Comparison of ENCODE assay signal across 8 mouse cellular contexts in genomic region chr11:74649647-74650551, GRCm38 (mm10). TPM values are rescaled to one million over a fixed set of nuclear protein-coding genes. Genes with fewer than 3 reads are reported as not detected.
DNase-seq lines count a peak whose midpoint lies in the region; ATAC-seq and TF ChIP-seq lines count a peak whose summit lies in the region.

No protein-coding gene starts in this region.

- ATAC-seq in common myeloid progenitor, adult 5-6 weeks (replicated peaks; ENCODE audit: low read depth, poor library complexity, severe bottlenecking) = peak; percentile 27
- ATAC-seq in midbrain, embryonic 11.5 days (ENCODE audit: low FRiP score) = peak; percentile 77

- 1% methylated on average over 53 of the region's 53 CpGs for WGBS in limb, embryonic 10.5 days
- 2% methylated on average over 49 of the region's 53 CpGs for WGBS in midbrain, embryonic 11.5 days

- peak overlapping the region; percentile 87 for H3K9ac ChIP-seq in MEL (ENCODE audit: control insufficient read depth, low read depth, low read length, poor library complexity, severe bottlenecking)
- peak overlapping the region; percentile 86 for H3K9ac ChIP-seq in midbrain, embryonic 11.5 days (ENCODE audit: low read length)

- no peaks in the 10 kb centered on the region for H3K27me3 ChIP-seq in MEL (ENCODE audit: control insufficient read depth in 1 of 2, insufficient read depth in 2 of 2, low read length in 2 of 2)
- H3K27me3 ChIP-seq in limb, embryonic 10.5 days (ENCODE audit: low read depth, poor library complexity, severe bottlenecking) = no peaks in the 10 kb centered on the region
- no peaks in the 10 kb centered on the region for H3K27me3 ChIP-seq in midbrain, embryonic 11.5 days (ENCODE audit: control insufficient read depth, insufficient read depth, low read length)

- H3K4me1 ChIP-seq in MEL (ENCODE audit: control insufficient read depth in 1 of 2, insufficient read depth in 2 of 2, low read length in 2 of 2) = peaks cover 8 to 41% of the 10 kb centered on the region in 2 experiments; a peak in 3 of 4 replicates
- H3K4me1 ChIP-seq in limb, embryonic 10.5 days = peaks cover 52% of the 10 kb centered on the region
- H3K4me1 ChIP-seq in midbrain, embryonic 11.5 days (ENCODE audit: control insufficient read depth, insufficient read depth, low read length) = peaks cover 26% of the 10 kb centered on the region

- intact Hi-C loops in left cerebral cortex, adult 2 months (cut with DNase I) = loop anchor here (1.0 to 2.0 kb wide), 2 partner anchors 12 to 73 kb away; no protein-coding TSS in a partner anchor

- H3K4me2 ChIP-seq in midbrain, embryonic 11.5 days = peak overlapping the region; percentile 98

- peak overlapping the region; percentile 90 for H3K27ac ChIP-seq in left cerebral cortex, adult 2 months
- H3K27ac ChIP-seq in MEL (ENCODE audit: control insufficient read depth, low read depth, low read length) = peak overlapping the region; percentile 66
- peak overlapping the region; percentile 88 for H3K27ac ChIP-seq in limb, embryonic 10.5 days
- peak overlapping the region; percentile 6; the same call in 1 of the 2 replicates for H3K27ac ChIP-seq in midbrain, embryonic 11.5 days (ENCODE audit: low read depth, low read length)

- peaks cover 1 to 36% of the 10 kb centered on the region in 2 experiments; a peak in 3 of 4 replicates for H3K36me3 ChIP-seq in MEL (ENCODE audit: control insufficient read depth in 1 of 2, insufficient read depth in 2 of 2, low read length in 2 of 2)
- H3K36me3 ChIP-seq in limb, embryonic 10.5 days = peaks cover 8% of the 10 kb centered on the region
- H3K36me3 ChIP-seq in midbrain, embryonic 11.5 days (ENCODE audit: control insufficient read depth, insufficient read depth, low read length) = no peaks in the 10 kb centered on the region

- TF ChIP-seq RAD21 in MEL (IDR thresholded peaks at IDR 0.05; ENCODE audit: low read depth, low read length) = no peak

- no peak for TF ChIP-seq EP300 in MEL (IDR thresholded peaks at IDR 0.05; ENCODE audit: low read depth in 1 of 2, low read length in 2 of 2)

- no peak for TF ChIP-seq CTCF in left cerebral cortex, adult 2 months (IDR thresholded peaks at IDR 0.05)
- TF ChIP-seq CTCF in MEL (IDR thresholded peaks at IDR 0.05 in 2 of 3, conservative IDR thresholded peaks at IDR 0.05 in 1 of 3; ENCODE audit: control insufficient read depth in 1 of 3, insufficient read depth in 1 of 3, low read depth in 2 of 3, low read length in 3 of 3, poor library complexity in 1 of 3, severe bottlenecking in 1 of 3) = no peak

- H3K79me2 ChIP-seq in MEL (ENCODE audit: control insufficient read depth, insufficient read depth, low read length, poor library complexity) = peaks cover 56% of the 10 kb centered on the region

- no peak; a peak in 1 of 4 replicates for TF ChIP-seq POLR2A in MEL (IDR thresholded peaks at IDR 0.05; ENCODE audit: control insufficient read depth in 1 of 2, insufficient read depth in 1 of 2, low read depth in 1 of 2, low read length in 2 of 2, poor library complexity in 1 of 2)

- DNase-seq in left cerebral cortex, adult 2 months (ENCODE audit: extremely low spot score in 1 of 2, low spot score in 2 of 2) = peak in 1 of 2 experiments; percentile 47
- DNase-seq in left cerebral cortex, adult 8-10 months (ENCODE audit: low spot score in 2 of 2) = no peak
- peak; percentile 65 for DNase-seq in MEL (ENCODE audit: low read depth, low spot score)
- peak; percentile 40 for DNase-seq in heart, postnatal 4 days
- peak; percentile 50 for DNase-seq in limb, embryonic 10.5 days (ENCODE audit: low spot score)
- DNase-seq in midbrain, embryonic 11.5 days (ENCODE audit: low spot score, missing footprints) = peak; percentile 86
- DNase-seq in urinary bladder, postnatal 36 days (ENCODE audit: low spot score in 2 of 2) = peak; percentile 41 to 66

- H3K9me3 ChIP-seq in MEL (replicated peaks; ENCODE audit: insufficient read depth, low read length) = no peaks in the 10 kb centered on the region
- no peaks in the 10 kb centered on the region for H3K9me3 ChIP-seq in limb, embryonic 10.5 days (replicated peaks)
- no peaks in the 10 kb centered on the region for H3K9me3 ChIP-seq in midbrain, embryonic 11.5 days (ENCODE audit: control insufficient read depth, low read length)

- H3K4me3 ChIP-seq in left cerebral cortex, adult 2 months = peak overlapping the region; percentile 99
- H3K4me3 ChIP-seq in MEL (ENCODE audit: control insufficient read depth in 1 of 2, insufficient read depth in 1 of 2, low read depth in 2 of 2, low read length in 2 of 2) = peak overlapping the region; percentile 87 to 88
- peak overlapping the region; percentile 96 for H3K4me3 ChIP-seq in limb, embryonic 10.5 days
- H3K4me3 ChIP-seq in midbrain, embryonic 11.5 days (ENCODE audit: low read depth, low read length) = peak overlapping the region; percentile 92

TF ChIP-seq in MEL, 35 proteins besides CTCF, POLR2A, EP300 and RAD21 (continues in another document):
- peak; percentile 12; the same call in 1 of the 2 replicates for TF ChIP-seq MYC (IDR thresholded peaks at IDR 0.05; ENCODE audit: low read depth, low read length)
- 0 out of 2 replicates have a peak, but pooled peaks have one; percentile 20 for TF ChIP-seq MAX (IDR thresholded peaks at IDR 0.05; ENCODE audit: low read length)
- no peak for TF ChIP-seq RCOR1 (IDR thresholded peaks at IDR 0.05; ENCODE audit: low read depth, low read length)
- TF ChIP-seq CHD2 (IDR thresholded peaks at IDR 0.05; ENCODE audit: low read length) = no peak
- no peak for TF ChIP-seq MAFK (IDR thresholded peaks at IDR 0.05; ENCODE audit: borderline replicate concordance, low read depth, low read length)
- no peak for TF ChIP-seq SMC3 (IDR thresholded peaks at IDR 0.05; ENCODE audit: low read depth, low read length)
- TF ChIP-seq BHLHE40 (IDR thresholded peaks at IDR 0.05; ENCODE audit: borderline replicate concordance, low read depth, low read length) = no peak
- no peak for TF ChIP-seq ZC3H11A (IDR thresholded peaks at IDR 0.05; ENCODE audit: low read depth, low read length)
- TF ChIP-seq NELFE (IDR thresholded peaks at IDR 0.05; ENCODE audit: low read depth, low read length) = no peak
- TF ChIP-seq TCF12 (IDR thresholded peaks at IDR 0.05; ENCODE audit: low read depth, low read length) = no peak
- TF ChIP-seq ZNF384 (IDR thresholded peaks at IDR 0.05; ENCODE audit: low read depth, low read length) = no peak
- no peak for TF ChIP-seq SIN3A (IDR thresholded peaks at IDR 0.05; ENCODE audit: low read length)
- TF ChIP-seq NRF1 (IDR thresholded peaks at IDR 0.05; ENCODE audit: insufficient read depth, low read depth, low read length, poor library complexity, severe bottlenecking) = no peak
- TF ChIP-seq JUND (IDR thresholded peaks at IDR 0.05; ENCODE audit: low read depth, low read length) = no peak
- TF ChIP-seq MAZ (IDR thresholded peaks at IDR 0.05; ENCODE audit: low read depth, low read length) = peak; percentile 61; the same call in 1 of the 2 replicates
- no peak for TF ChIP-seq GATA1 (IDR thresholded peaks at IDR 0.05; ENCODE audit: low read depth, low read length)
- no peak for TF ChIP-seq ELF1 (IDR thresholded peaks at IDR 0.05; ENCODE audit: low read depth, low read length)
- no peak for TF ChIP-seq HCFC1 (IDR thresholded peaks at IDR 0.05; ENCODE audit: low read depth, low read length)
- TF ChIP-seq POLR2AphosphoS5 (IDR thresholded peaks at IDR 0.05; ENCODE audit: borderline replicate concordance, low read depth, low read length) = no peak
- no peak for TF ChIP-seq USF2 (IDR thresholded peaks at IDR 0.05; ENCODE audit: borderline replicate concordance in 1 of 2, insufficient read depth in 1 of 2, low read depth in 1 of 2, low read length in 2 of 2)
- TF ChIP-seq TAL1 (IDR thresholded peaks at IDR 0.05; ENCODE audit: low read length) = no peak
- no peak for TF ChIP-seq ZKSCAN1 (IDR thresholded peaks at IDR 0.05; ENCODE audit: low read depth, low read length)
- TF ChIP-seq ZMIZ1 (IDR thresholded peaks at IDR 0.05; ENCODE audit: low read depth, low read length) = no peak
- peak; percentile 81 for TF ChIP-seq CHD1 (IDR thresholded peaks at IDR 0.05; ENCODE audit: low read depth, low read length)

RNA-seq across cellular contexts. Expression of gene Cluh, which starts 0.6 kb away (rescaled TPM):
- total RNA-seq in left cerebral cortex, adult 2 months (2021) = 10 to 100 TPM; 64.1 to 65.9 TPM
- 10 to 100 TPM; 63.0 to 77.5 (median 73.7) TPM for total RNA-seq in left cerebral cortex, adult 8-10 months (2022)
- 107 and 115 TPM in 2 replicates for total RNA-seq in MEL (2012; rRNA removed)
- 100 to 1,000 TPM in 1 of 2 experiments, 10 to 100 TPM in 1; 53.8 to 135 TPM for polyA plus RNA-seq in MEL (2012; ENCODE audit: insufficient read depth in 1 of 2, insufficient read length in 2 of 2, low read depth in 1 of 2, low replicate concordance in 2 of 2, missing spikeins in 1 of 2)
- 32.2 and 46.4 TPM in 2 replicates for total RNA-seq in common myeloid progenitor, adult 5-6 weeks (2017)
- total RNA-seq in heart, postnatal 4 days (2021) = 100 to 1,000 TPM; 220 to 229 TPM
- polyA plus RNA-seq in limb, embryonic 10.5 days (2016; fragmentation: Nextera tagmentation; extraction: Ambion mirVana) = 32.8 and 36.6 TPM in 2 replicates
- 9.2 and 10.8 TPM in 2 replicates for polyA plus RNA-seq in midbrain, embryonic 11.5 days (2014; fragmentation: Nextera tagmentation; extraction: Ambion mirVana)

RNA-seq across cellular contexts. Expression of gene Ccdc92b, which starts 30.5 kb away (rescaled TPM):
- total RNA-seq in left cerebral cortex, adult 2 months (2021) = 10 to 100 TPM; 29.8 to 31.7 TPM
- total RNA-seq in left cerebral cortex, adult 8-10 months (2022) = 10 to 100 TPM; 30.5 to 36.7 (median 32.7) TPM
- total RNA-seq in MEL (2012; rRNA removed) = 0.12 and 0.13 TPM in 2 replicates
- 1 to 10 TPM in 1 of 2 experiments, not detected in 1; 1.3 TPM for polyA plus RNA-seq in MEL (2012; ENCODE audit: insufficient read depth in 1 of 2, insufficient read length in 2 of 2, low read depth in 1 of 2, low replicate concordance in 2 of 2, missing spikeins in 1 of 2)
- not detected in 2 replicates for total RNA-seq in common myeloid progenitor, adult 5-6 weeks (2017)
- total RNA-seq in heart, postnatal 4 days (2021) = under 1 TPM; 0.60 to 0.72 TPM
- polyA plus RNA-seq in limb, embryonic 10.5 days (2016; fragmentation: Nextera tagmentation; extraction: Ambion mirVana) = 0.24 and 0.51 TPM in 2 replicates
- 1.1 and 1.6 TPM in 2 replicates for polyA plus RNA-seq in midbrain, embryonic 11.5 days (2014; fragmentation: Nextera tagmentation; extraction: Ambion mirVana)

RNA-seq across cellular contexts. Expression of gene Rap1gap2, which starts 39.2 kb away (rescaled TPM):
- 100 to 1,000 TPM; 186 to 188 TPM for total RNA-seq in left cerebral cortex, adult 2 months (2021)
- total RNA-seq in left cerebral cortex, adult 8-10 months (2022) = 100 to 1,000 TPM; 154 to 168 (median 162) TPM
- 10.1 and 13.2 TPM in 2 replicates for total RNA-seq in MEL (2012; rRNA removed)
- 1 to 10 TPM in 1 of 2 experiments, not detected in 1; 5.8 TPM for polyA plus RNA-seq in MEL (2012; ENCODE audit: insufficient read depth in 1 of 2, insufficient read length in 2 of 2, low read depth in 1 of 2, low replicate concordance in 2 of 2, missing spikeins in 1 of 2)
- total RNA-seq in common myeloid progenitor, adult 5-6 weeks (2017) = 2.0 TPM in 2 replicates
- total RNA-seq in heart, postnatal 4 days (2021) = 10 to 100 TPM; 47.8 to 53.8 TPM
- polyA plus RNA-seq in limb, embryonic 10.5 days (2016; fragmentation: Nextera tagmentation; extraction: Ambion mirVana) = 0.34 and 0.55 TPM in 2 replicates
- polyA plus RNA-seq in midbrain, embryonic 11.5 days (2014; fragmentation: Nextera tagmentation; extraction: Ambion mirVana) = 2.5 TPM in 2 replicates

Comparison
In these comparisons a context has a peak if more than half of its experiments do, and no peak if none do; other contexts are left out.
1. DNase-seq: peak in MEL (single experiment), heart, postnatal 4 days (single experiment), limb, embryonic 10.5 days (single experiment), midbrain, embryonic 11.5 days (single experiment) and urinary bladder, postnatal 36 days (2 of 2); none in left cerebral cortex, adult 8-10 months (0 of 2).
2. H3K27ac ChIP-seq: peak in every context shown above with its lines; median percentile 90 in left cerebral cortex, adult 2 months; 88 in limb, embryonic 10.5 days; 66 in MEL; 6 in midbrain, embryonic 11.5 days.
3. RNA of gene Ccdc92b, which starts 30.5 kb away (total RNA-seq): 30.5 to 36.7 TPM in left cerebral cortex, adult 8-10 months and 29.8 to 31.7 TPM in left cerebral cortex, adult 2 months; 0.60 to 0.72 TPM in heart, postnatal 4 days, 0.12 to 0.13 TPM in MEL and not detected in common myeloid progenitor, adult 5-6 weeks; every median in the first group is over 10 times any median in the second.
4. Peak in every context shown above with its lines, with median percentiles within 50 percentile points of each other: H3K4me3 ChIP-seq.